Mouse (Mus musculus) retina, postnatal 7 days (tissue): Measurements from ENCODE around the gene 4930404N11Rik.

Source experiments
- DNase-seq: peaks from one replicate; pipeline ENCODE4 v3.0.0-alpha.2; 2012; ENCODE audit warnings: low read depth, low spot score

4930404N11Rik gene

DNA sequence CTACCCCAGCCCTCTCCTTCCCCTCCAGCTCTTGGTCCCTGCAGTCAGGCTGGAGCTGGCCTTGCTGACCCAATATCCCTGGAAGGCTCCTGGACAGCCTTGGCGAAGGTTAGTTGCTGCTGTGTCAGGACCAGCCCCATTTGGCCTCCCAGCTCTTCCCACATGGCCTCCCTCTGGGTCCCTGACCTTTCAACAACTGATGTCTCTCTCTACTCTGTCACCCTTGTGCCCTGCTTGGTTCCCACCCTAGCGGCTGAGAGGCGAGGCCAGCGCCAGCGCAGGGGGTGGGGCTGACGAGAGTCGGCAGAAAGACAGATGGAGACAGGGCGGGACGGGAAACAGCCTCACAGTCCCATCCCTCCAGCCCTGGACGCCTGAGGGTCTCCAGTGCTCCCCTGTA, 37.2 kb downstream of the 4930404N11Rik start, which contains the start of gene Tbxa2r:
Tbxa2r (plus strand) TSS at position 346 of the 400 bp plus-strand sequence.
- DNase-seq, result no peak

DNA sequence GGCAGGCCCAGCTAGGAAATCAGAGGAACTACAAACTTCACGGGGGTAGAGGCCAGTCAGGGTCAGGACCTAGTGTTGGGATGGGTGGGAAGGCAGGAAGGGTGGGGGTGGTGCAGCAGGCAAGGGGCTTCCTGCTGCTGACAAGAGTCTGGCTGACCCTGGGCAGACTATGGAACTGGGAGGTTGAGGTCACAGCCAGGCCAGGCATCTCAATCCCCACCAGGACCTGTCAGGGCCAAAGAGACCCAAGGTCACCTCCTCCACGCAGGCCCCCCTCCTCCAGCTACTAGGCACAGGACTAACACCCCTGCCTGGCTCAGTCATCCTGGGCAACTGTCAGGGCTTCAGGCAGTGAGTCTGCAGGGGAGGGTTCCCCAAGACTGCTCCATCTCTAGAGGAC, 37.7 kb downstream of the 4930404N11Rik start:
- no peak for DNase-seq

- no peak for DNase-seq
Measured at GRCm38 (mm10) chr10:81326858-81327257, 38.8 kb downstream of the 4930404N11Rik start.

- no peak for DNase-seq
Measured at GRCm38 (mm10) chr10:81325781-81326180, 39.8 kb downstream of the 4930404N11Rik start.

DNA sequence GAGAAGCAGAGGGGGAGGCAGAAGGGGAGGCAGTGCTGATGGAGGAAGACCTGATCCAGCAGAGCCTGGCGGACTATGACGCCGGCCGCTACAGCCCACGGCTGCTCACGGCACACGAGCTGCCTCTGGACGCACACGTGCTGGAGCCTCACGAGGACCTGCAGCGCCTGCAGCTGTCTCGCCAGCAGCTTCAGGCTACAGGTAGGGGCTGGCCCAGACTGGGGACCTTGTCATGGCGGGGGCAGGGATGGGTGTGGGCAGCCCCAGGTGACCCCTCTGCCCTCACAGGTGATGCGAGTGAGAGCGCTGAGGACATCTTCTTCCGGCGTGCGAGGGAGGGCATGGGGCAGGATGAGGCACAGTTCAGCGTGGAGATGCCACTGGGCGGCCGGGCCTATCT, 40.4 kb downstream of the 4930404N11Rik start:
- no peak for DNase-seq

- DNase-seq, result no peak
Measured at GRCm38 (mm10) chr10:81323791-81324530, 41.7 kb downstream of the 4930404N11Rik start.

DNA sequence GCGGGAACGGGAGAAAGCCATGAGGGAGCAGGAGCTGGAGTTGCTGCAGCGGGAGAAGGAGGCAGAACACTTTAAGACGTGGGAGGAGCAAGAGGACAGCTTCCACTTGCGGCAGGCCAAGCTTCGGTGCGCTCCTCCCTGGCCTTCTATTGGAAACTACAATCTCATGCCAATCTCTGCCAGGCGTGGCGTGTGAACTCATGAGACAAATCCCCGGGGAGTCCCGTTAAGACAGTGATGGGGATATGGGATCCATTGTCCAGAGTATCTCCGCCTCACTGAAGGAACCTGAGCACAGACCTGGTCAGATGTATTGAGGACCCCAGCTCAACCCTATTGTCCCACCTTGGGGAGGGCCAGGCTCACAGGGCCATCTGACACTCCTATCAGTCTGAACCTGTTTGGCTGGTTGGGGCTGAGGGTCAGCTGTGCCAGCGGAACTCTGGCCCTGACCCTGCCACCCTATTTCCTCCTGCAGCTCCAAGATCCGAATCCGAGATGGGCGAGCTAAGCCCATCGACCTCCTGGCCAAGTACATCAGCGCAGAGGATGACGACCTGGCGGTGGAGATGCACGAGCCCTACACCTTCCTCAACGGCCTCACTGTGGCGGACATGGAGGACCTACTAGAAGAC, 42.4 kb downstream of the 4930404N11Rik start:
- DNase-seq, result no peak

DNA sequence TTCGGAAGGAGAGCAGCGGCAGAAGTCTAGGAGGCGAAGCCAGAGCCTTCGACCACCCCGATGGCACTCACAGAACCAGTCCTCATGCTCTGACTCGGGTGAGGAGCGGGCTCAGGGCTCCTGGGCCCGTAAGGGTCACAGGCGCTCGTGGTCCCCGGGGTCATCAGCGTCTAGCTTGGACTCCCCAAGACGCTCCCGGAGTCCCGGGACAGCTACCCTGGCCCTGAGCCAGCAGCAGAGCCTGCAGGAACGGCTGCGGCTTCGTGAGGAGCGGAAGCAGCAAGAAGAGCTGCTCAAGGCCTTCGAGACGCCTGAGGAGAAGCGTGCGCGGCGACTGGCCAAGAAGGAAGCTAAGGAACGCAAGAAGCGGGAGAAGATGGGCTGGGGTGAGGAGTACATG, 43.2 kb downstream of the 4930404N11Rik start:
- no peak for DNase-seq

GRCm38 (mm10) chr10:81321436-81321835, 44.2 kb downstream of the 4930404N11Rik start:
- DNase-seq, result no peak

DNA sequence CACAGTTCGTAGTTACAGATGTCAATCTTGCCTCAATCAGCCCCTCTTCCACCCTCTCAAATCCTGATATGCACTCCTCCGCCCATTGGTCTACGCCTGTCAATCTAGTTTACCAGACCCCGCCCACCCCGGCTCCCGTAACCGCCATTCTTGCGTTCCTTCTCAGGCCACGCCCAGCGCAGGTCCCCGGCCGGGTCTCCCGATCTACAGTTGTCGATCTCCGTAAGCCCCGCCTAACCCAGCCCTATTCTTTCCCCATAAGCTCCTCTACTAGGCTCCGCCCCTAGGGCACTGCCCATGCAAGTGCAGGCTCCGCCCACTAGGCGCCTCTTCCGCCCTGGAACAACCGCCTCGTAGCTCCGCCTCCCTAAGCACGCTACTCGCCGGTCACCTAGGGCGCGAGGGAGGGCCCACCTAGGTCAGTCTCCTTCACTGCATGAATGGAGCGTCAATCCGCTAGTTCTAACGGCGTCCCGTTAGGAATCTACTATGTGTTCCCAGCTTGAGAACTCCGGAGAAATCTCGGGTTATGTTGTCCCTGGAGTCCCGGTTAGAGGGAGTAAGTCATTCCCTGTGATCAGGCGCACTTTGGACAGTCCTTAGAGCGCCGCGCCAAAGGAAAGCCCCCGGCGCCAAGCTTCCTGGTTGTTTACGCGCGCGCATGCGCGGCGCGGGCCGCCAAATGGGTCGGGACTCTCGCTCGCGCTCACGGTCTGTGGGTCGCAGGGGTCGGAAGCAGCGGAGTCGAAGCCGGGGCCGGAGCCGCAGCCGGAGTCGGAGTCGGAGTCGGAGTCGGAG, 44.9 kb downstream of the 4930404N11Rik start, which contains the start of gene Cactin:
Cactin (plus strand) TSS at position 554 of the 798 bp plus-strand sequence.
- peak; percentile 100 for DNase-seq

DNA sequence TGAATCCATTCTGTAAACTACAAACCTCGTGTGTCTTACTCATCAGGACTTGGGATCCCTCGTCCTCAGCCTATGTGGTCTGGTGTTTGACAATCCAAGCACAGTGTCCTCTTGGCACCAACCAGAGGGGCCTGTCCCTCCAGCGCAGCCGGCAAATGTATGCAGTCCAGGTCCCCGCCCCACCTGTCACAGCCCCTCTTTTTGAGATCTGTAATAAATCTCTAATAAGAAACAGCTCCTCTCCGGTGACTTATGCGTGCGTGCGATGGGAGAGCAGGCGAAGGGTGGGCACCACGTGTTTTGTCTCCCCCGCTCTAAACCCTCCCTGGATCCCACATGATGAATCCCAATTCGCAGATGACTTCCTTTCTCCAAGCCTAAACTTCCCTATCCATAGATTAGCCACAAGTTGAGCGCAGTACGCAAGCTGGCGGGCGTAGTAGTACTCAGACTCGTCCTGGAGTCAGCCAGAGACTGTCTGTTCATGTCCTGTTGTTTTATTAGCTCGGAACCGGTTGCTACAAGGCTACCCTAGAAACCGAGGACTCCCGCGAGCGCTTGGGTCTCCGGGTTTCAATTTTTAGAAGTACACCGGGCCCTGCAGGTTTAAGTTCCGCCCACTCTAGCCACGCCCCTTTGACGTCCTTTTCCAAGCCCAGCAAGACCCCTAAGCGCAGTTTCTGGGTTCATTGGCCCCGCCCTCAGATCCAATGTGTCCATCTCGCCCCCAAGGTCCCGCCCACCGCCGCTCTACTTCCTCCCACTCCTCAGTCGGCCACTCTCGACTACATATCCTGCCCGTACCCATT, 45.7 kb downstream of the 4930404N11Rik start:
- DNase-seq, result no peak

DNA sequence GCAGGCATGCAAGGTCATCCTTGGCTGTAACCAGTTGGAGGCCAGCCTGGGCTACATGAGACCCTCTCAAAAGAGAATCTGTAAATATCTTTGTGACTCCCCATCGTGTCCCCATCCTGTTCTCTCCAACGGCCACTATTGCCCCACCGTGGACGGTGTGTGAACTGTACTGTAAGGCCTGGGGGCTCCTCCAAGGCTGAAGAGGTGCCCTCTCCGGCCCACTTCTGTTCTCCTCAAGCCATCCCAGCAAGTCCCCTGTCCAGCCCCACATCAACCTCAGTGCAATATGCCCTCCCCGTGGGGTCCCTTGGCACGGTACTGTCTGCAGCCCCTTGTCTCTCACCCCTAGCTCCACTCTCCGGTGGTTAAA, 46.3 kb downstream of the 4930404N11Rik start:
- no peak for DNase-seq

DNA sequence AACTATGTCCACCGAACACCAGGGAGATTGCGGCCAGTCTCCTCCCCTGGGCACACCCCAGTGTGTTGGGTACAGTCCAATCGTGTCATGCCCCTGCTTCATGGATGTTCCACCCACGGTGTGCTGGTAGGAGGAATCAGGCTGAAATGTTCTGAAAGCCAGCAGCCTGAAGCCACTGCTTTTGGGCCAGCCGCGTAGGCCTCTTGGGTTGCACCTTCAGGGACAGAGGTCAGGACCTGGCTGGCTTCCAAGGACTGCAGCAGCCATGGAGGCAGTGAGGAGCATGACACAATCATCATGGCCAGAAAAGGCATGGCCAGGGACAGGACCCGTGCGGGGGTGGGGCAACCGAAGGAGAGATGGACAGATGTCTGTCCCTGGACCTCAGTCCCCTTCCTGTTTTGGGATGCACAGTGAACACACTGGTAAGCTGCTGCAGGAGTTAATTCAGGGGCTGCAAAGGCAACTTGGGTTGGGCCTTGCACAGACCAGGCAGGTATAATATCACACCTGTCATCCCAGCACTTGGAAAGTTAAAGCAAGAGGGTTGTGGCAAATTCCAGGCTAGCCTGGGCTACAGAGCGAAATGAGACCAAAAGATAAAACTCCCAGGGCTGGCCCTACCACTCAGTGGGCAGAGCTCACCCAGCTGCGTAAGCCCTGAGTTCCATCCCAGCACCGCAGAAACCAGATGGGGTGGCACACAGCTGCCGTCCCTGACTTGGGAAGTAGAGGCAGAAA, 46.9 kb downstream of the 4930404N11Rik start:
- DNase-seq, result no peak

- DNase-seq, result no peak
Measured at GRCm38 (mm10) chr10:81317273-81317672, 48.3 kb downstream of the 4930404N11Rik start.

- no peak for DNase-seq
Measured at GRCm38 (mm10) chr10:81316338-81317060, 49.1 kb downstream of the 4930404N11Rik start.

DNA sequence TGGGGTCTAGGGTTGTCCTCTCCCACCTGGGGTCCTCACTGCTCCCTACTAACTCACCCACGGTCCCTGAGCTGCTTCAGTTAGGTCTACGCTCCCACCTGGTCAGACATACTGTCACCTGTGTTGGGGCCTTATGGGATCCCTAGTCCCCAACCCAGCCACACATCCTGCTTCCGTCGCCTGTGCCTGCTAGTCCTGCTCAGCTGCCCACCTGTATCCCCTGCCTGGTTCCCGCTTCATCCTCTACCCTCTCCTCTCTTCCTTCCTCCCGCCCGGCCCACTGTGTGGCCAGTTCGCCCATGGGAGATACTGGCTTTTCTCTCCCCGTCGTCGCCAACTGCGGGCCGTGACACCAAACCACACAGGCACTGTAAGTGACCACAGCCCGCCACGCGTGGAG, 50.0 kb downstream of the 4930404N11Rik start:
- no peak for DNase-seq

GRCm38 (mm10) chr10:81314201-81314600, 51.4 kb downstream of the 4930404N11Rik start:
- DNase-seq, result no peak

DNA sequence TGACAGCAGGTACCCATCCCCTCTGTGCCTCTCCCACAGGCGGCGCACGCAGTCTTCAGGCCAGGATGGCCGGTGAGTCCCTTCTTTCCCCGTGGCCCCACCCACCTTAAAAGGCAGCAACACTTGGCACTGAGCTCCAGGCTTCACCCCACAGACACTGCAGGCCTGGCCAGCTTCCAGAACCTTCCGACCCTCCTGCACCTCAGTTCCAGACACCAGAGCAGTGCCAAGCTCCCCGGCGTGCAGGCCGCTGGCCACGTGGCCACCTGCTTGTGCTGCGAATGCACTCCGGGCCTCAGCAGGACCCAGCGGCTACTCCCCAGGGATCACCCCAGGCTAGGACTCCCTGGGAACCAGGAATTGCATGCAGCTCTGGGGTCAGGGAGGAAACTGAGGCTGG, 52.0 kb downstream of the 4930404N11Rik start:
- no peak for DNase-seq
